10 mouse cellular contexts compared by ENCODE assay signal in the genomic region with DNA sequence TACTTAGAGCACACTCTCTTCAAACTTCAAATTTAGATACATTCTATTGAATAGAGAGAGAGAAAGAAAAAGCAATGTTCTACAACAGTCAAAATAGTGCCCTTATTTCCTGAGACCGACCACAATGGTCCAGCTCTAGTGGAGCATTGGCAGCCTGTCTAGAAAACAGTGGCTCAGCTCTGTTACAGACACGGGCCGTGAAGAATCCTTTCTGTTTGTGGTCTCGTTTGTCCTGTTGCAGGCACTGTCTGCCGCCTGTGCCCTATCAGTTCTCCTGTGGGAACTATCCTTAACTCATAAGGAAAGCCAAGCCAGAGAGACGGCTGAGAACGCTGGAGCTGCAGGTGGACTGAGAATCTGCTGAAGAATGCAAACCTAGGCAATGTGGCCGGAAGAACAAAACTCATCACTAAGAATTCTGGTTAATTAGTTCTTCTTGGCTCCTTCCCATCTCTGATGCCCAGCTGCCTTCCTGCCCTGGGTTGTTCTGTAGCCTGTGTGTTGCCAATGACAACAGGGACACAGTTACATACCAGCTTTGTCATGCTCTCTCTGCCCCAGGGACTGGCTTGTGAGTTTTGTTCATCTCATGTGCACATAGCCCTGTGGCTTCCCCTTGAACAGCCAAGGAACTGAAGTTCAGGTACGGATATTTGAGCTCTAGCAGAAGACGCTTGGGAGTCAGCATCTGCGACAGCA. TPM values are rescaled to one million over a fixed set of nuclear protein-coding genes. Genes with fewer than 3 reads are reported as not detected.
DNase-seq lines count a peak whose midpoint lies in the region; ATAC-seq and TF ChIP-seq lines count a peak whose summit lies in the region.
"Had no signal": no experiment of that assay in that cellular context is flagged by ENCODE, and none has a peak within 500 bp of the region (broad histone marks: within the 10 kb centered on the region; RNA-seq: fewer than 3 reads in every experiment).

No protein-coding gene starts in this region.

- no peak overlapping the region for H3K4me2 ChIP-seq in forebrain, postnatal 0 days (ENCODE audit: low read depth)
- H3K4me2 ChIP-seq in forebrain, embryonic 11.5 days (ENCODE audit: low read depth, low read length, severe bottlenecking) = no peak overlapping the region
- H3K4me2 ChIP-seq in embryonic facial prominence, embryonic 15.5 days (replicated peaks) = no peak overlapping the region
- H3K4me2 ChIP-seq: midbrain, embryonic 15.5 days had no signal

- no peaks in the 10 kb centered on the region for H3K9me3 ChIP-seq in forebrain, postnatal 0 days (ENCODE audit: low read length)
- no peaks in the 10 kb centered on the region for H3K9me3 ChIP-seq in forebrain, embryonic 11.5 days (ENCODE audit: control insufficient read depth, low read length)
- H3K9me3 ChIP-seq in embryonic facial prominence, embryonic 15.5 days (replicated peaks) = no peaks in the 10 kb centered on the region
- H3K9me3 ChIP-seq: midbrain, embryonic 15.5 days had no signal

- DNase-seq in forebrain, postnatal 0 days = no peak
- no peak for DNase-seq in forebrain, embryonic 11.5 days (ENCODE audit: low spot score)
- no peak for DNase-seq in layer of hippocampus, adult 2 months (ENCODE audit: low spot score in 2 of 2)
- DNase-seq in layer of hippocampus, adult 9-10 months (ENCODE audit: low spot score) = no peak
- DNase-seq in B cell, adult 2 months = peak; percentile 24 to 27
- no peak for DNase-seq in adrenal gland, postnatal 36 days
- no peak for DNase-seq in urinary bladder, postnatal 25 days (ENCODE audit: low spot score)
- DNase-seq: heart, postnatal 10 days had no signal

- H3K4me3 ChIP-seq in forebrain, postnatal 0 days (ENCODE audit: low read depth, low read length) = no peak overlapping the region
- H3K4me3 ChIP-seq in forebrain, embryonic 11.5 days (ENCODE audit: low read depth, low read length) = no peak overlapping the region
- peak overlapping the region; percentile 19; the same call in 1 of the 2 replicates for H3K4me3 ChIP-seq in layer of hippocampus, adult 2 months
- H3K4me3 ChIP-seq in embryonic facial prominence, embryonic 15.5 days (replicated peaks) = no peak overlapping the region
- H3K4me3 ChIP-seq: midbrain, embryonic 15.5 days had no signal

- H3K4me1 ChIP-seq in forebrain, postnatal 0 days (ENCODE audit: insufficient read depth) = no peaks in the 10 kb centered on the region
- no peaks in the 10 kb centered on the region for H3K4me1 ChIP-seq in forebrain, embryonic 11.5 days (replicated peaks; ENCODE audit: control insufficient read depth, insufficient read depth, low read length)
- H3K4me1 ChIP-seq in embryonic facial prominence, embryonic 15.5 days = peaks cover 10% of the 10 kb centered on the region

- H3K27ac ChIP-seq in forebrain, postnatal 0 days (ENCODE audit: low read depth, low read length) = no peak overlapping the region
- no peak overlapping the region for H3K27ac ChIP-seq in forebrain, embryonic 11.5 days (ENCODE audit: low read depth, low read length)
- peak overlapping the region; percentile 47; the same call in 1 of the 2 replicates for H3K27ac ChIP-seq in layer of hippocampus, adult 2 months
- peak overlapping the region; percentile 12; the same call in 1 of the 2 replicates for H3K27ac ChIP-seq in embryonic facial prominence, embryonic 15.5 days (replicated peaks)
- H3K27ac ChIP-seq: midbrain, embryonic 15.5 days had no signal

- no peaks in the 10 kb centered on the region for H3K36me3 ChIP-seq in forebrain, postnatal 0 days (ENCODE audit: insufficient read depth)
- no peaks in the 10 kb centered on the region for H3K36me3 ChIP-seq in forebrain, embryonic 11.5 days (ENCODE audit: control insufficient read depth, insufficient read depth, low read length)
- H3K36me3 ChIP-seq in embryonic facial prominence, embryonic 15.5 days = no peaks in the 10 kb centered on the region
- H3K36me3 ChIP-seq: midbrain, embryonic 15.5 days had no signal

- 46% methylated on average over 11 of the region's 11 CpGs for WGBS in forebrain, postnatal 0 days
- WGBS in forebrain, embryonic 11.5 days = 73% methylated on average over 11 of the region's 11 CpGs
- WGBS in embryonic facial prominence, embryonic 15.5 days = 44% methylated on average over 11 of the region's 11 CpGs

- H3K27me3 ChIP-seq in forebrain, postnatal 0 days (ENCODE audit: insufficient read depth, low read length) = no peaks in the 10 kb centered on the region
- H3K27me3 ChIP-seq in forebrain, embryonic 11.5 days (ENCODE audit: control insufficient read depth, insufficient read depth, low read length) = no peaks in the 10 kb centered on the region
- H3K27me3 ChIP-seq in embryonic facial prominence, embryonic 15.5 days = no peaks in the 10 kb centered on the region
- H3K27me3 ChIP-seq: midbrain, embryonic 15.5 days had no signal

- no peak for TF ChIP-seq CTCF in forebrain, postnatal 0 days (IDR thresholded peaks at IDR 0.05; ENCODE audit: low read depth)
- TF ChIP-seq CTCF in layer of hippocampus, adult 2 months (conservative IDR thresholded peaks at IDR 0.05) = no peak

- peak; percentile 83 for ATAC-seq in forebrain, postnatal 0 days
- no peak for ATAC-seq in forebrain, embryonic 11.5 days (replicated peaks; ENCODE audit: low FRiP score)
- no peak for ATAC-seq in embryonic facial prominence, embryonic 15.5 days (ENCODE audit: insufficient number of reproducible peaks, low FRiP score, low TSS enrichment, low read depth)
- ATAC-seq: midbrain, embryonic 15.5 days had no signal

- H3K9ac ChIP-seq in forebrain, postnatal 0 days = no peak overlapping the region
- H3K9ac ChIP-seq in forebrain, embryonic 11.5 days (ENCODE audit: low read length) = no peak overlapping the region
- H3K9ac ChIP-seq in embryonic facial prominence, embryonic 15.5 days = no peak overlapping the region
- H3K9ac ChIP-seq: midbrain, embryonic 15.5 days had no signal

RNA-seq across cellular contexts. Expression of a gene that starts 20.7 kb away (rescaled TPM):
- 1,061 and 1,263 TPM in 2 replicates for total RNA-seq in forebrain, postnatal 0 days (2014; rRNA removed)
- 799 and 1,014 TPM in 2 replicates for polyA plus RNA-seq in forebrain, postnatal 0 days (2015; fragmentation: Nextera tagmentation; extraction: Ambion mirVana)
- 458 and 484 TPM in 2 replicates for polyA plus RNA-seq in forebrain, embryonic 11.5 days (2014; fragmentation: Nextera tagmentation; extraction: Ambion mirVana)
- total RNA-seq in layer of hippocampus, adult 2 months (2021) = 100 to 1,000 TPM; 794 to 837 TPM
- 222 and 228 TPM in 2 replicates for polyA plus RNA-seq in embryonic facial prominence, embryonic 15.5 days (2015; fragmentation: Nextera tagmentation; extraction: Ambion mirVana)
- total RNA-seq in adrenal gland, postnatal 36 days (2021) = 100 to 1,000 TPM in 1 of 2 experiments, 10 to 100 TPM in 1; 96.4 to 119 TPM

RNA-seq across cellular contexts. Expression of a gene that starts 21.5 kb away (rescaled TPM):
- total RNA-seq in forebrain, postnatal 0 days (2014; rRNA removed) = 0.14 and 0.69 TPM in 2 replicates
- polyA plus RNA-seq in forebrain, postnatal 0 days (2015; fragmentation: Nextera tagmentation; extraction: Ambion mirVana) = 0.54 and 0.74 TPM in 2 replicates
- 5.4 and 5.7 TPM in 2 replicates for polyA plus RNA-seq in forebrain, embryonic 11.5 days (2014; fragmentation: Nextera tagmentation; extraction: Ambion mirVana)
- under 1 TPM in 1 of 2 experiments, not detected in 1; 0.29 TPM for total RNA-seq in layer of hippocampus, adult 2 months (2021)
- 4.6 and 6.0 TPM in 2 replicates for polyA plus RNA-seq in embryonic facial prominence, embryonic 15.5 days (2015; fragmentation: Nextera tagmentation; extraction: Ambion mirVana)
- 1 to 10 TPM; 4.1 to 6.0 TPM for total RNA-seq in adrenal gland, postnatal 36 days (2021)

RNA-seq across cellular contexts. Expression of a gene that starts 21.9 kb away (rescaled TPM):
- total RNA-seq in forebrain, postnatal 0 days (2014; rRNA removed) = 87.1 and 88.3 TPM in 2 replicates
- polyA plus RNA-seq in forebrain, postnatal 0 days (2015; fragmentation: Nextera tagmentation; extraction: Ambion mirVana) = 133 and 151 TPM in 2 replicates
- polyA plus RNA-seq in forebrain, embryonic 11.5 days (2014; fragmentation: Nextera tagmentation; extraction: Ambion mirVana) = 92.3 and 97.6 TPM in 2 replicates
- total RNA-seq in layer of hippocampus, adult 2 months (2021) = 10 to 100 TPM; 39.8 to 42.8 TPM
- 127 TPM in 2 replicates for polyA plus RNA-seq in embryonic facial prominence, embryonic 15.5 days (2015; fragmentation: Nextera tagmentation; extraction: Ambion mirVana)
- total RNA-seq in adrenal gland, postnatal 36 days (2021) = 100 to 1,000 TPM in 1 of 2 experiments, 10 to 100 TPM in 1; 68.8 to 122 TPM

RNA-seq across cellular contexts. Expression of a gene that starts 36.4 kb away (rescaled TPM):
- 5.5 and 6.8 TPM in 2 replicates for total RNA-seq in forebrain, postnatal 0 days (2014; rRNA removed)
- polyA plus RNA-seq in forebrain, postnatal 0 days (2015; fragmentation: Nextera tagmentation; extraction: Ambion mirVana) = 2.7 and 5.8 TPM in 2 replicates
- 13.8 TPM in 2 replicates for polyA plus RNA-seq in forebrain, embryonic 11.5 days (2014; fragmentation: Nextera tagmentation; extraction: Ambion mirVana)
- total RNA-seq in layer of hippocampus, adult 2 months (2021) = 10 to 100 TPM; 14.0 to 15.2 TPM
- polyA plus RNA-seq in embryonic facial prominence, embryonic 15.5 days (2015; fragmentation: Nextera tagmentation; extraction: Ambion mirVana) = 9.2 and 11.1 TPM in 2 replicates
- 10 to 100 TPM; 13.6 to 18.3 TPM for total RNA-seq in adrenal gland, postnatal 36 days (2021)

Comparison
In these comparisons a context has a peak if more than half of its experiments do, and no peak if none do; other contexts are left out.
1. DNase-seq: peak in B cell, adult 2 months (2 of 2); none in forebrain, postnatal 0 days (single experiment), forebrain, embryonic 11.5 days (single experiment), layer of hippocampus, adult 2 months (0 of 2), layer of hippocampus, adult 9-10 months (single experiment), adrenal gland, postnatal 36 days (0 of 2) and urinary bladder, postnatal 25 days (single experiment).
2. H3K27ac ChIP-seq: peak in layer of hippocampus, adult 2 months (single experiment) and embryonic facial prominence, embryonic 15.5 days (single experiment); none in forebrain, postnatal 0 days (single experiment) and forebrain, embryonic 11.5 days (single experiment).